Mouse (Mus musculus): ENCODE measurements around the gene Shroom3. TPM values are rescaled to one million over a fixed set of nuclear protein-coding genes. Genes with fewer than 3 reads are reported as not detected.

The Shroom3 gene
- polyA plus RNA-seq, 1 experiment from 2014 or later, result 6.6 TPM

DNA sequence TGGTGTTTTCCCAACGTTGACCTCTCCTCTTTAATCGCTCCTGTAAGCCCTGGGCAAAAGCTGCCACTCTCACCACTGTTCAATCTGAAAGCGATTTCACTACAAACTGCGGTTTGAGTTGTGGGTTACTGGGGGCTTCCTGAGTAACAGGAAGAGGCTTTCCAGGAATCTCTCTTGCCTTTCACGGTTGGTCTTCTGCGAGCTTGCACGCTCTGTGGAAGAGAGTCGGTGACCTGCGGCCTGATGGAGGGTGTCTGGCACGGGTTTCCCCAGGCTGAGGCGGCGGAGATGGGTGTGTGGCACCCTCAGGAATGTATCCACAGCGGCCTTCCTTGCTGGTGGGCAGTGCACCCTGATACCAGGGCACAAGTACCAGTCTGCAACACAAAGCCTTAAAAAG is 281.5 kb downstream of the Shroom3 start:
- WGBS, result 72% methylated on average over 13 of the region's 13 CpGs
- ATAC-seq (ENCODE audit: insufficient number of reproducible peaks, insufficient read depth, low FRiP score, low TSS enrichment), result no peak
- Histone ChIP-seq H3K9ac (no peak overlapping the region), H3K4me1 (peaks cover 27% of the 10 kb centered on the region), H3K4me2 (replicated peaks) (no peak overlapping the region), H3K27me3 (0 out of 2 replicates have a peak, but pooled peaks cover 3% of the 10 kb centered on the region), H3K36me3 (peaks cover 17% of the 10 kb centered on the region; the same call in 1 of the 2 replicates), H3K4me3 (no peak overlapping the region), H3K27ac (no peak overlapping the region), H3K9me3 (no peaks in the 10 kb centered on the region)

GRCm38 (mm10) chr5:92967143-92967542 is 283.9 kb downstream of the Shroom3 start:
- Histone ChIP-seq H3K9ac (no peak overlapping the region), H3K27me3 (no peaks in the 10 kb centered on the region), H3K4me1 (peaks cover 12% of the 10 kb centered on the region), H3K36me3 (peaks cover 14% of the 10 kb centered on the region; the same call in 1 of the 2 replicates), H3K27ac (no peak overlapping the region), H3K9me3 (no peaks in the 10 kb centered on the region), H3K4me3 (no peak overlapping the region), H3K4me2 (replicated peaks) (no peak overlapping the region)
- ATAC-seq (ENCODE audit: insufficient number of reproducible peaks, insufficient read depth, low FRiP score, low TSS enrichment), result no peak
- WGBS, result 66% methylated on average over 9 of the region's 9 CpGs

GRCm38 (mm10) chr5:92967906-92968305 is 284.7 kb downstream of the Shroom3 start:
- WGBS, result 79% methylated on average over 3 of the region's 3 CpGs
- H3K36me3 ChIP-seq, result 0 out of 2 replicates have a peak, but pooled peaks cover 11% of the 10 kb centered on the region
- no peak for ATAC-seq (ENCODE audit: insufficient number of reproducible peaks, insufficient read depth, low FRiP score, low TSS enrichment)

GRCm38 (mm10) chr5:92969443-92969842 is 286.2 kb downstream of the Shroom3 start:
- Histone ChIP-seq H3K9ac (no peak overlapping the region), H3K9me3 (no peaks in the 10 kb centered on the region), H3K4me3 (no peak overlapping the region), H3K4me2 (replicated peaks) (no peak overlapping the region), H3K27me3 (no peaks in the 10 kb centered on the region), H3K27ac (no peak overlapping the region), H3K36me3 (0 out of 2 replicates have a peak, but pooled peaks cover 4% of the 10 kb centered on the region), H3K4me1 (peaks cover 12% of the 10 kb centered on the region)
- WGBS, result 71% methylated on average over 8 of the region's 8 CpGs
- ATAC-seq (ENCODE audit: insufficient number of reproducible peaks, insufficient read depth, low FRiP score, low TSS enrichment), result no peak

More at GRCm38 (mm10) chr5:92967906-92968305, 284.7 kb downstream of the Shroom3 start:
- H3K4me1 ChIP-seq, result peaks cover 12% of the 10 kb centered on the region
- H3K4me2 ChIP-seq (replicated peaks), result no peak overlapping the region
- H3K9me3 ChIP-seq, result no peaks in the 10 kb centered on the region
- no peaks in the 10 kb centered on the region for H3K27me3 ChIP-seq
- H3K4me3 ChIP-seq, result no peak overlapping the region
- H3K27ac ChIP-seq, result no peak overlapping the region
- H3K9ac ChIP-seq, result no peak overlapping the region

GRCm38 (mm10) chr5:92969926-92970325 is 286.7 kb downstream of the Shroom3 start:
- Histone ChIP-seq H3K27ac (peak overlapping the region; percentile 36; the same call in 1 of the 2 replicates), H3K4me3 (no peak overlapping the region), H3K4me1 (peaks cover 12% of the 10 kb centered on the region), H3K9ac (no peak overlapping the region), H3K36me3 (no peaks in the 10 kb centered on the region), H3K4me2 (replicated peaks) (no peak overlapping the region), H3K9me3 (no peaks in the 10 kb centered on the region), H3K27me3 (no peaks in the 10 kb centered on the region)
- 81% methylated on average over 2 of the region's 2 CpGs for WGBS
- no peak for ATAC-seq (ENCODE audit: insufficient number of reproducible peaks, insufficient read depth, low FRiP score, low TSS enrichment)

DNA sequence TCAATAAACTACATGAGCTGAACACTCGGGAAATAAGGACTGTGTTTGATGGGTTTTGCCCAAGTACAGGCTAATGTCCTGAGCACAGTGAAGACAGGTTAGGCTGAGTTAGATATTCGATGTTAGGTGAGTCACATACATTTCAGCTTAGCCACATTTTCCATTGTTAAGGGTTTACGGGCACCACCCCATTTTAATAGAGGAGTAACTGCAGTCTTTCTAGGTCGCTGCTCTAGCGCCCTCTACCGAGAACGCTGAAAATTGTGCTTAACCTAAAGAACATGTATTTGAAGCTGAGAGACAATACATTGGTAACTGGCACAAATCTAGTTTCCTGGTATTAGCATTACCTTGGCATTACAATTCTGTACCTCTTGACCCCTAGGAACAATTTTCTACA is 287.2 kb downstream of the Shroom3 start:
- Histone ChIP-seq H3K9ac (no peak overlapping the region), H3K27me3 (no peaks in the 10 kb centered on the region), H3K4me3 (no peak overlapping the region), H3K9me3 (no peaks in the 10 kb centered on the region), H3K4me1 (peaks cover 12% of the 10 kb centered on the region), H3K27ac (no peak overlapping the region), H3K36me3 (no peaks in the 10 kb centered on the region), H3K4me2 (replicated peaks) (no peak overlapping the region)
- WGBS, result 36% methylated on average over 7 of the region's 7 CpGs
- no peak for ATAC-seq (ENCODE audit: insufficient number of reproducible peaks, insufficient read depth, low FRiP score, low TSS enrichment)

GRCm38 (mm10) chr5:92980393-92980792 is 297.2 kb downstream of the Shroom3 start:
- no peak for ATAC-seq (ENCODE audit: insufficient number of reproducible peaks, insufficient read depth, low FRiP score, low TSS enrichment)
- 86% methylated on average over 6 of the region's 6 CpGs for WGBS
- Histone ChIP-seq H3K9me3 (no peaks in the 10 kb centered on the region), H3K4me3 (no peak overlapping the region), H3K4me1 (no peaks in the 10 kb centered on the region), H3K9ac (no peak overlapping the region), H3K4me2 (replicated peaks) (no peak overlapping the region), H3K27ac (no peak overlapping the region), H3K27me3 (no peaks in the 10 kb centered on the region), H3K36me3 (no peaks in the 10 kb centered on the region)

- no peak overlapping the region for H3K27ac ChIP-seq
- WGBS, result 65% methylated on average over 2 of the region's 2 CpGs
Measured at GRCm38 (mm10) chr5:92980862-92981261, 297.6 kb downstream of the Shroom3 start.

DNA sequence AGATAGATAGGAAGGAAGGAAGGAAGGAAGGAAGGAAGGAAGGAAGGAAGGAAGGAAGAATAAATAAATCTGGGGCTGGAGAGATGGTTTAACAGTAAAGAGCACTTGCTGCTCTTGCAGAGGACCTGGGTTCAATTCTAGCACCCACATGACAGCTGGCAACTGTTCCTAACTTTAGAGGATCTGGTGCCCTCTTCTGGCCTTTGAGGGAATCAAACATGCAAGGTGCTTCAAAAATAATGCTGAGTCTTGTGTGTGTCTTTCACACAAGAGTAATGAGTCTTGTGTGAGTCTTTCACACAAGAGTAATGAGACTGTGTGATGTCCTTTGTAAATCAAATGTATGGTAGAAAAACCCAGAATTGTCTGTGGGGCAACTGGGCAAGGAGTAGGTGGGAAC is 299.4 kb downstream of the Shroom3 start:
- H3K4me3 ChIP-seq, result no peak overlapping the region

More at GRCm38 (mm10) chr5:92980862-92981261, 297.6 kb downstream of the Shroom3 start:
- H3K9ac ChIP-seq, result no peak overlapping the region
- H3K27me3 ChIP-seq, result no peaks in the 10 kb centered on the region
- ATAC-seq (ENCODE audit: insufficient number of reproducible peaks, insufficient read depth, low FRiP score, low TSS enrichment), result no peak
- H3K4me1 ChIP-seq, result no peaks in the 10 kb centered on the region
- H3K4me2 ChIP-seq (replicated peaks), result no peak overlapping the region
- H3K4me3 ChIP-seq, result no peak overlapping the region
- H3K36me3 ChIP-seq, result no peaks in the 10 kb centered on the region
- H3K9me3 ChIP-seq, result no peaks in the 10 kb centered on the region

DNA sequence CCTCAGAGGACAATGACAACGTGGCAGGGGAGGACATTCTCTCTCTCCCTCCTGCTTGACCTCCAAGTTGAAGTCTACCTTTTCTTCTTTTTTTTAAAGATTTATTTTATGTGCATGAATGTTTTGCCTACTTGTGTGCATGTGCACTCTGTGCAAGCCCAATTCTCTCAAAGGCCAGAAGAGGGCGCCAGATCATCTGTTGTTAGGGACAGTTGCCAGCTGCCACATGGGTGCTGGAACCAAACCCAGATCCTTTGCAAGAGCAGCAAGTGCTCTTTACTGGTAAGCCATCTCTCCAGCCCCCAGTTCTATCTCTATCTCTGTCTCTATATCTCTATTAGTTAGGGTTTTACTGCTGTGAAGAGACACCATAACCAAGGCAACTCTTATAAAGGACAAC is 300.7 kb downstream of the Shroom3 start:
- no peaks in the 10 kb centered on the region for H3K36me3 ChIP-seq
- H3K4me1 ChIP-seq, result peaks cover 12% of the 10 kb centered on the region
- no peaks in the 10 kb centered on the region for H3K9me3 ChIP-seq
- no peak overlapping the region for H3K27ac ChIP-seq
- no peak for ATAC-seq (ENCODE audit: insufficient number of reproducible peaks, insufficient read depth, low FRiP score, low TSS enrichment)
- H3K4me3 ChIP-seq, result no peak overlapping the region
- no peak overlapping the region for H3K9ac ChIP-seq
- WGBS, result 28% methylated on average over 2 of the region's 2 CpGs
- H3K4me2 ChIP-seq (replicated peaks), result no peak overlapping the region
- no peaks in the 10 kb centered on the region for H3K27me3 ChIP-seq

More for the DNA sequence above, 299.4 kb downstream of the Shroom3 start:
- Histone ChIP-seq H3K27me3 (no peaks in the 10 kb centered on the region), H3K27ac (no peak overlapping the region), H3K4me2 (replicated peaks) (no peak overlapping the region), H3K9ac (no peak overlapping the region), H3K9me3 (no peaks in the 10 kb centered on the region), H3K4me1 (no peaks in the 10 kb centered on the region), H3K36me3 (no peaks in the 10 kb centered on the region)
- no peak for ATAC-seq (ENCODE audit: insufficient number of reproducible peaks, insufficient read depth, low FRiP score, low TSS enrichment)

GRCm38 (mm10) chr5:92984692-92985091 is 301.5 kb downstream of the Shroom3 start:
- WGBS, result 49% methylated on average over 1 of the region's 1 CpGs
- H3K27me3 ChIP-seq, result no peaks in the 10 kb centered on the region
- H3K4me2 ChIP-seq (replicated peaks), result no peak overlapping the region
- ATAC-seq (ENCODE audit: insufficient number of reproducible peaks, insufficient read depth, low FRiP score, low TSS enrichment), result no peak
- H3K9me3 ChIP-seq, result no peaks in the 10 kb centered on the region
- peaks cover 13% of the 10 kb centered on the region for H3K4me1 ChIP-seq
- no peak overlapping the region for H3K9ac ChIP-seq
- no peak overlapping the region for H3K27ac ChIP-seq
- no peaks in the 10 kb centered on the region for H3K36me3 ChIP-seq
- no peak overlapping the region for H3K4me3 ChIP-seq

DNA sequence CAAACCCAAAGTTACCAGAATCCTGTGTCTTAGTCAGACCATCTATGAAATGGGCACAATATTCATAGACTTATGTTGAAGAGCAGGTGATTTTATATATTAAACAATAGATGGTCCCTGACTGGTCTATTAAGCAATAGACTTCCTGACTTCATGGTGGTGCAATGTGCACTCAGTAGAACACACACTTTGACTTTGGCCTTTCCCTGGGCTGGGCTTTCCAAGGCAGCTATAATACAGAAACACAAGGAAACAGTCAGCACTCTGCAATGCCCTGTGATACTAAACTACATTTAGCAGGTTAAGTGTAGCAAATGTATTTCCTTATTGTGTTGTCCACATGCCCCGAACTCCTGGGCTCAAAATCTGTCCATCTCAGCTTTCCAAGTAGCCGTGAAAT is 302.2 kb downstream of the Shroom3 start:
- no peaks in the 10 kb centered on the region for H3K9me3 ChIP-seq
- H3K9ac ChIP-seq, result no peak overlapping the region
- 83% methylated on average over 2 of the region's 2 CpGs for WGBS
- H3K4me1 ChIP-seq, result peaks cover 13% of the 10 kb centered on the region
- no peak for ATAC-seq (ENCODE audit: insufficient number of reproducible peaks, insufficient read depth, low FRiP score, low TSS enrichment)
- H3K4me3 ChIP-seq, result no peak overlapping the region
- no peak overlapping the region for H3K4me2 ChIP-seq (replicated peaks)
- no peaks in the 10 kb centered on the region for H3K27me3 ChIP-seq
- no peak overlapping the region for H3K27ac ChIP-seq
- no peaks in the 10 kb centered on the region for H3K36me3 ChIP-seq

All from embryonic facial prominence, embryonic 12.5 days (tissue).